In genomic region chr12:102323392-102323791, GRCm38 (mm10) we compare ENCODE assay signal across 8 mouse cellular contexts. TPM values are rescaled to one million over a fixed set of nuclear protein-coding genes. Genes with fewer than 3 reads are reported as not detected.
A peak's percentile ranks its signal among the peaks of the same experiment; 100 is the strongest.
DNase-seq lines count a peak whose midpoint lies in the region; ATAC-seq and TF ChIP-seq lines count a peak whose summit lies in the region.

No protein-coding gene starts in this region.

- TF ChIP-seq CTCF in lung, postnatal 0 days (IDR thresholded peaks at IDR 0.05) = no peak

- TF ChIP-seq EP300 in lung, postnatal 0 days (IDR thresholded peaks at IDR 0.05) = 0 out of 2 replicates have a peak, but pooled peaks have one; percentile 9

- no peak overlapping the region for H3K4me3 ChIP-seq in heart, embryonic 11.5 days (ENCODE audit: low read depth, low read length)
- H3K4me3 ChIP-seq in lung, postnatal 0 days (ENCODE audit: low read depth, low read length) = no peak overlapping the region
- H3K4me3 ChIP-seq in midbrain, embryonic 11.5 days (ENCODE audit: low read depth, low read length) = no peak overlapping the region
- H3K4me3 ChIP-seq in neural tube, embryonic 15.5 days (replicated peaks) = no peak overlapping the region
- no peak overlapping the region for H3K4me3 ChIP-seq in forebrain, embryonic 14.5 days (ENCODE audit: low read depth, low read length)

- peak; percentile 96 for DNase-seq in heart, adult 11 months
- DNase-seq in fibroblast of lung, adult 2 months (ENCODE audit: low read depth) = peak; percentile 15
- DNase-seq in kidney, adult 18-20 months = peak; percentile 43
- peak; percentile 73 for DNase-seq in lung, postnatal 0 days (ENCODE audit: low spot score)
- DNase-seq in midbrain, embryonic 11.5 days (ENCODE audit: low spot score, missing footprints) = no peak
- no peak for DNase-seq in forebrain, embryonic 14.5 days (ENCODE audit: low spot score)

- no peak overlapping the region; the same call in 1 of the 2 replicates for H3K27ac ChIP-seq in heart, embryonic 11.5 days (ENCODE audit: low read depth, low read length)
- peak overlapping the region; percentile 82 for H3K27ac ChIP-seq in lung, postnatal 0 days (ENCODE audit: low read length)
- no peak overlapping the region for H3K27ac ChIP-seq in midbrain, embryonic 11.5 days (ENCODE audit: low read depth, low read length)
- H3K27ac ChIP-seq in neural tube, embryonic 15.5 days (replicated peaks) = no peak overlapping the region
- no peak overlapping the region for H3K27ac ChIP-seq in forebrain, embryonic 14.5 days (ENCODE audit: low read depth, low read length)

- no peak overlapping the region for H3K4me2 ChIP-seq in heart, embryonic 11.5 days
- no peak overlapping the region for H3K4me2 ChIP-seq in lung, postnatal 0 days (replicated peaks; ENCODE audit: low read depth, low read length)
- H3K4me2 ChIP-seq in midbrain, embryonic 11.5 days = no peak overlapping the region
- no peak overlapping the region for H3K4me2 ChIP-seq in neural tube, embryonic 15.5 days
- H3K4me2 ChIP-seq in forebrain, embryonic 14.5 days (ENCODE audit: low read length) = no peak overlapping the region

- H3K9me3 ChIP-seq in heart, embryonic 11.5 days (replicated peaks; ENCODE audit: control insufficient read depth, low read length) = no peaks in the 10 kb centered on the region
- no peaks in the 10 kb centered on the region for H3K9me3 ChIP-seq in lung, postnatal 0 days (ENCODE audit: low read length)
- H3K9me3 ChIP-seq in midbrain, embryonic 11.5 days (ENCODE audit: control insufficient read depth, low read length) = no peaks in the 10 kb centered on the region
- H3K9me3 ChIP-seq in neural tube, embryonic 15.5 days (replicated peaks) = no peaks in the 10 kb centered on the region
- no peaks in the 10 kb centered on the region for H3K9me3 ChIP-seq in forebrain, embryonic 14.5 days (replicated peaks; ENCODE audit: control insufficient read depth, low read length)

- H3K9ac ChIP-seq in heart, embryonic 11.5 days (ENCODE audit: low read depth, low read length) = no peak overlapping the region
- H3K9ac ChIP-seq in lung, postnatal 0 days (replicated peaks; ENCODE audit: low read depth) = no peak overlapping the region
- H3K9ac ChIP-seq in midbrain, embryonic 11.5 days (ENCODE audit: low read length) = no peak overlapping the region
- H3K9ac ChIP-seq in neural tube, embryonic 15.5 days (replicated peaks) = no peak overlapping the region
- H3K9ac ChIP-seq in forebrain, embryonic 14.5 days (ENCODE audit: low read length) = no peak overlapping the region

- ATAC-seq in heart, embryonic 11.5 days (replicated peaks; ENCODE audit: insufficient number of reproducible peaks, low FRiP score, low TSS enrichment) = no peak
- ATAC-seq in lung, postnatal 0 days = peak; percentile 18
- ATAC-seq in midbrain, embryonic 11.5 days (ENCODE audit: low FRiP score) = no peak
- no peak for ATAC-seq in neural tube, embryonic 15.5 days (ENCODE audit: low FRiP score)
- no peak for ATAC-seq in forebrain, embryonic 14.5 days

- peaks cover 10% of the 10 kb centered on the region for H3K4me1 ChIP-seq in heart, embryonic 11.5 days (ENCODE audit: control insufficient read depth, insufficient read depth, low read length)
- H3K4me1 ChIP-seq in lung, postnatal 0 days (ENCODE audit: insufficient read depth, low read depth, low read length) = peaks cover 25% of the 10 kb centered on the region; the same call in 1 of the 2 replicates
- no peaks in the 10 kb centered on the region for H3K4me1 ChIP-seq in midbrain, embryonic 11.5 days (ENCODE audit: control insufficient read depth, insufficient read depth, low read length)
- H3K4me1 ChIP-seq in neural tube, embryonic 15.5 days = no peaks in the 10 kb centered on the region
- H3K4me1 ChIP-seq in forebrain, embryonic 14.5 days (ENCODE audit: control insufficient read depth, insufficient read depth, low read length) = peaks cover 3% of the 10 kb centered on the region; the same call in 1 of the 2 replicates

- H3K36me3 ChIP-seq in heart, embryonic 11.5 days (ENCODE audit: control insufficient read depth, insufficient read depth, low read length) = no peaks in the 10 kb centered on the region
- H3K36me3 ChIP-seq in lung, postnatal 0 days (ENCODE audit: insufficient read depth, low read length) = no peaks in the 10 kb centered on the region
- H3K36me3 ChIP-seq in midbrain, embryonic 11.5 days (ENCODE audit: control insufficient read depth, insufficient read depth, low read length) = no peaks in the 10 kb centered on the region
- no peaks in the 10 kb centered on the region for H3K36me3 ChIP-seq in neural tube, embryonic 15.5 days
- H3K36me3 ChIP-seq in forebrain, embryonic 14.5 days (ENCODE audit: control insufficient read depth, insufficient read depth, low read length) = no peaks in the 10 kb centered on the region

- WGBS in heart, embryonic 11.5 days (ENCODE audit: insufficient replicate concordance) = 74% methylated on average over 2 of the region's 2 CpGs
- WGBS in lung, postnatal 0 days = 72% methylated on average over 2 of the region's 2 CpGs
- WGBS in midbrain, embryonic 11.5 days = 90% methylated on average over 2 of the region's 2 CpGs
- 96% methylated on average over 2 of the region's 2 CpGs for WGBS in neural tube, embryonic 15.5 days
- 91% methylated on average over 2 of the region's 2 CpGs for WGBS in forebrain, embryonic 14.5 days

- H3K27me3 ChIP-seq in heart, embryonic 11.5 days (ENCODE audit: control insufficient read depth, insufficient read depth, low read length) = no peaks in the 10 kb centered on the region
- no peaks in the 10 kb centered on the region for H3K27me3 ChIP-seq in lung, postnatal 0 days (replicated peaks; ENCODE audit: insufficient read depth, low read length)
- no peaks in the 10 kb centered on the region for H3K27me3 ChIP-seq in midbrain, embryonic 11.5 days (ENCODE audit: control insufficient read depth, insufficient read depth, low read length)
- H3K27me3 ChIP-seq in neural tube, embryonic 15.5 days (replicated peaks) = no peaks in the 10 kb centered on the region
- H3K27me3 ChIP-seq in forebrain, embryonic 14.5 days (replicated peaks; ENCODE audit: control insufficient read depth, insufficient read depth, low read length) = no peaks in the 10 kb centered on the region

RNA-seq across cellular contexts. Expression of gene Rin3, which starts 40.5 kb away (rescaled TPM):
- polyA plus RNA-seq in heart, embryonic 11.5 days (2014; fragmentation: Nextera tagmentation; extraction: Ambion mirVana) = 8.8 and 10.2 TPM in 2 replicates
- 17.7 and 19.3 TPM in 2 replicates for polyA plus RNA-seq in lung, postnatal 0 days (2015; fragmentation: Nextera tagmentation; extraction: Ambion mirVana)
- polyA plus RNA-seq in midbrain, embryonic 11.5 days (2014; fragmentation: Nextera tagmentation; extraction: Ambion mirVana) = 3.3 and 4.8 TPM in 2 replicates
- polyA plus RNA-seq in neural tube, embryonic 15.5 days (2015; fragmentation: Nextera tagmentation; extraction: Ambion mirVana) = 3.2 and 6.7 TPM in 2 replicates
- 1.9 and 2.9 TPM in 2 replicates for polyA plus RNA-seq in forebrain, embryonic 14.5 days (2014; fragmentation: Nextera tagmentation; extraction: Ambion mirVana)

Comparison
In these comparisons a context has a peak if more than half of its experiments do, and no peak if none do; other contexts are left out.
1. DNase-seq: peak in heart, adult 11 months (single experiment), fibroblast of lung, adult 2 months (single experiment), kidney, adult 18-20 months (single experiment) and lung, postnatal 0 days (single experiment); none in midbrain, embryonic 11.5 days (single experiment) and forebrain, embryonic 14.5 days (single experiment).